Mouse (Mus musculus) limb, embryonic 14.5 days (tissue): Measurements from ENCODE around the gene Cish. TPM values are rescaled to one million over a fixed set of nuclear protein-coding genes. Genes with fewer than 3 reads are reported as not detected.
A peak's percentile ranks its signal among the peaks of the same experiment; 100 is the strongest.

Source experiments
- ATAC-seq: fragments of 200-750 bp; cut with Nextera tagmentation; 2 replicates; pipeline ENCODE4 v1.8.0; 2017; ENCODE audit warnings: low read depth, moderate number of reproducible peaks, moderate TSS enrichment; ENCODE audit not compliant: low FRiP score
- DNase-seq: peaks from one replicate; pipeline ENCODE4 v3.0.0-alpha.2; 2015; ENCODE audit warnings: low spot score
- H3K27ac ChIP-seq: fragments of 300-500 bp; sonication (generic); replicated peaks from 2 replicates; pipeline ENCODE4 v1.5.1; 2014; ENCODE audit warnings: low read depth, mild to moderate bottlenecking, low read length, moderate library complexity, mixed read lengths
- H3K27me3 ChIP-seq: fragments of 300-500 bp; sonication (generic); 2 replicates; pipeline ENCODE4 v1.6.1; 2014; ENCODE audit warnings: low read length, mixed read lengths; ENCODE audit not compliant: control insufficient read depth, insufficient read depth
- H3K36me3 ChIP-seq: fragments of 300-500 bp; sonication (generic); 2 replicates; pipeline ENCODE4 v1.6.1; 2014; ENCODE audit warnings: mild to moderate bottlenecking, low read length, moderate library complexity, mixed read lengths; ENCODE audit not compliant: control insufficient read depth, insufficient read depth
- H3K4me1 ChIP-seq: fragments of 300-500 bp; sonication (generic); 2 replicates; pipeline ENCODE4 v1.6.1; 2014; ENCODE audit warnings: antibody characterized with exemption, low read length, mixed read lengths; ENCODE audit not compliant: control insufficient read depth, insufficient read depth
- H3K4me2 ChIP-seq: fragments of 300-500 bp; sonication (generic); replicated peaks from 2 replicates; pipeline ENCODE4 v1.6.1; 2014; ENCODE audit warnings: low read depth, mild to moderate bottlenecking, low read length, moderate library complexity; ENCODE audit not compliant: severe bottlenecking
- H3K4me3 ChIP-seq: fragments of 300-500 bp; sonication (generic); replicated peaks from 2 replicates; pipeline ENCODE4 v1.5.1; 2014; ENCODE audit warnings: low read length
- H3K9ac ChIP-seq: fragments of 300-500 bp; sonication (generic); 2 replicates; pipeline ENCODE4 v1.6.1; 2014; ENCODE audit warnings: mild to moderate bottlenecking, low read depth, low read length, moderate library complexity; ENCODE audit not compliant: severe bottlenecking
- H3K9me3 ChIP-seq: fragments of 300-500 bp; sonication (generic); 2 replicates; pipeline ENCODE4 v1.6.1; 2016; ENCODE audit warnings: low read length; ENCODE audit not compliant: control insufficient read depth
- POLR2A ChIP-seq: fragments of 200-500 bp; IDR thresholded peaks from 2 replicates; pipeline ENCODE4 v1.8.0; 2012; ENCODE audit warnings: inconsistent platforms, mild to moderate bottlenecking, moderate library complexity, borderline replicate concordance; ENCODE audit not compliant: insufficient read depth, insufficient read length; ENCODE audit errors: extremely low read depth
- WGBS: fragments of 180-500 bp; shearing (Covaris S2); extraction: QIAGEN DNeasy Blood & Tissue Kit; methylation state at CpG from one replicate; pipeline ENCODE4 v1.1.7; 2014; 5-methylcytosine and 5-hydroxymethylcytosine counted together
- polyA plus RNA-seq, 2 experiments: library from polyadenylated mRNA; depleted of rRNA in 1 of 2; stranded (reverse) in 1 of 2; unstranded in 1 of 2; fragments of >200 nt; fragmentation: Nextera tagmentation in 1 of 2; extraction: Ambion mirVana in 1 of 2; gene quantifications; 2 replicates each; pipeline versions ENCODE4 v1.2.1 to v1.2.3; 2012 to 2014

Cish gene
- polyA plus RNA-seq, 2 experiments: 5.6 to 8.4 TPM

- Histone ChIP-seq H3K4me1 (peaks cover 9% of the 10 kb centered on the region; the same call in 1 of the 2 replicates), H3K4me3 (no peak overlapping the region), H3K4me2 (no peak overlapping the region), H3K27me3 (no peaks in the 10 kb centered on the region), H3K9me3 (no peaks in the 10 kb centered on the region), H3K36me3 (peaks cover 17% of the 10 kb centered on the region), H3K9ac (no peak overlapping the region), H3K27ac (no peak overlapping the region)
- ATAC-seq (no peak), DNase-seq (no peak)
- 81% methylated on average over 6 of the region's 6 CpGs for WGBS
- no peak for TF ChIP-seq POLR2A
Observed at GRCm38 (mm10) chr9:107334356-107334755, 38.5 kb downstream of the Cish start.

GRCm38 (mm10) chr9:107335046-107335445 is 39.2 kb downstream of the Cish start:
- ATAC-seq: no peak
- no peaks in the 10 kb centered on the region for H3K27me3 ChIP-seq
- no peak for DNase-seq
- no peaks in the 10 kb centered on the region for H3K9me3 ChIP-seq
- no peak overlapping the region for H3K4me3 ChIP-seq
- no peak overlapping the region for H3K4me2 ChIP-seq
- TF ChIP-seq POLR2A: no peak
- 89% methylated on average over 5 of the region's 5 CpGs for WGBS
- H3K27ac ChIP-seq: no peak overlapping the region
- peaks cover 9% of the 10 kb centered on the region; the same call in 1 of the 2 replicates for H3K4me1 ChIP-seq
- H3K36me3 ChIP-seq: peaks cover 17% of the 10 kb centered on the region
- no peak overlapping the region for H3K9ac ChIP-seq

- Histone ChIP-seq H3K4me2 (no peak overlapping the region), H3K4me3 (no peak overlapping the region), H3K9me3 (no peaks in the 10 kb centered on the region), H3K27ac (no peak overlapping the region), H3K4me1 (peaks cover 10% of the 10 kb centered on the region; the same call in 1 of the 2 replicates), H3K27me3 (no peaks in the 10 kb centered on the region), H3K36me3 (peaks cover 13% of the 10 kb centered on the region), H3K9ac (no peak overlapping the region)
- no peak for TF ChIP-seq POLR2A
- ATAC-seq: no peak
- no peak for DNase-seq
- WGBS: 18% methylated on average over 5 of the region's 5 CpGs
Observed at GRCm38 (mm10) chr9:107335909-107336308, 40.1 kb downstream of the Cish start.

- ATAC-seq (no peak), DNase-seq (no peak)
- Histone ChIP-seq H3K27me3 (no peaks in the 10 kb centered on the region), H3K4me2 (no peak overlapping the region), H3K4me1 (peaks cover 12% of the 10 kb centered on the region; the same call in 1 of the 2 replicates), H3K27ac (no peak overlapping the region), H3K9ac (no peak overlapping the region), H3K4me3 (no peak overlapping the region), H3K36me3 (peaks cover 13% of the 10 kb centered on the region), H3K9me3 (no peaks in the 10 kb centered on the region)
- no peak for TF ChIP-seq POLR2A
- WGBS: 92% methylated on average over 6 of the region's 6 CpGs
Observed at GRCm38 (mm10) chr9:107336386-107336785, 40.6 kb downstream of the Cish start.

GRCm38 (mm10) chr9:107338172-107338883 is 42.5 kb downstream of the Cish start, which contains the start of gene Hemk1:
Gene Hemk1, minus strand, starts transcription at chr9:107338350.
- H3K27me3 ChIP-seq: no peaks in the 10 kb centered on the region
- H3K4me2 ChIP-seq: peak within 1 kb of the TSS; percentile 70
- H3K9me3 ChIP-seq: no peaks in the 10 kb centered on the region
- H3K9ac ChIP-seq: peak within 1 kb of the TSS; percentile 74
- WGBS: 5% methylated on average over 30 of the region's 30 CpGs
- H3K36me3 ChIP-seq: 0 out of 2 replicates have a peak, but pooled peaks cover 1% of the 10 kb centered on the region
- ATAC-seq (peak; percentile 84), DNase-seq (peak; percentile 86)
- no peak within 1 kb of the TSS; the same call in 1 of the 2 replicates for H3K27ac ChIP-seq
- peaks cover 12% of the 10 kb centered on the region; the same call in 1 of the 2 replicates for H3K4me1 ChIP-seq
- peak within 1 kb of the TSS; percentile 61 for H3K4me3 ChIP-seq
- TF ChIP-seq POLR2A: no peak
